Mouse (Mus musculus): Measurements from ENCODE around the gene Osbpl3.

The Osbpl3 gene

DNA sequence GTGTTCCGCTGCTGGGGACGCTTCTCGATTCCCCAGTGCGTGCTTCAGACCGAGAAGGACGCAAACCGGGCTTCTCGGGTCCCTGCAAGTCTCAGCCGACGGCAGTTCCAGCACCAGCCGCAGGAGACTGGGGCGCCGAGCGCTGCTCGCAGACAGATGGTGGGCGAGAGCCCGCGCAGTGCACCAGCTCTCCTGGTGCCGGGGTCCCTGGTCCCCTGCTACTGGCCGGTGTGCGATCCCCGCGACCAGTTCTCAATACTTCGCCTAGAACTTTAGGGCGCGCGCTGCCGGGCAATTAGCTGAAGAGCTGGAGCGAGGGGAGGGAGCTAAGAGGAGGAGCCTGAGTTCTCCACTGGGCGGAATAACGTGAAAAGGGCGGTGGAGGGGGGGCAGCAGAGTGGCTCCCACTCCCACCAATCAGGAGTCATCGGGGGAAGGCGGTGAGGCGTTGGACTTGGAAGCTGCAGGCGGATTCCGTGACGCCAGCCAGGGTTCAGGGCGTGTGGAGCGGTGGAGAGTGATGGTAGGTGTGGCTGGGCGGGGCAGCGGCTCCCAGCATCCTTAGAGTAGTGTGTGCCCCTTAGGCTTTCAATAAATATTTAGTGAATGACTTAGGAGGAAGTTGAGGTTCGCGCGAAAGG is at the start of gene Osbpl3:
Gene Osbpl3, minus strand, starts transcription at position 373 of the 641 bp plus-strand sequence.
- peak; percentile 85 to 86 for DNase-seq (ENCODE audit: low spot score in 2 of 2)

DNA sequence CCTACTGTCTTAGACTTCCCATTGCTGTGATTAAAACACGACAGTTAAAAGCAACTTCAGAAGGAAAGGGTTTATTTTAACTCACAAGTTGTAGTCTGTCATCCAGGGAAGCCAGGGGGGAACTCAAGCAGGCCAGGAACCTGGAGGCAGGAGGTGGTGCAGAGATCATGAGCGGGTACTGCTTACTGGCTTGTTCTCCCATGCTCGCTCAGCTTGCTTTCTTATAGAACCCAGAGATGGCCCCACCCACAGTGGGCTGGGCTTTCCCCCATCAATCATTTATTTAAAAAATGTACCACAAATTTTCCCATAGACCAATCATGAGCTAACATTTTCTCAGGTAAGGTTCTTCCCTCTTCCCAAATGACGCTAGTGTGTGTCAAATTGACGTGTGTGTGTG is 49.5 kb upstream of the Osbpl3 start:
- no peak for DNase-seq (ENCODE audit: low spot score in 2 of 2)

DNA sequence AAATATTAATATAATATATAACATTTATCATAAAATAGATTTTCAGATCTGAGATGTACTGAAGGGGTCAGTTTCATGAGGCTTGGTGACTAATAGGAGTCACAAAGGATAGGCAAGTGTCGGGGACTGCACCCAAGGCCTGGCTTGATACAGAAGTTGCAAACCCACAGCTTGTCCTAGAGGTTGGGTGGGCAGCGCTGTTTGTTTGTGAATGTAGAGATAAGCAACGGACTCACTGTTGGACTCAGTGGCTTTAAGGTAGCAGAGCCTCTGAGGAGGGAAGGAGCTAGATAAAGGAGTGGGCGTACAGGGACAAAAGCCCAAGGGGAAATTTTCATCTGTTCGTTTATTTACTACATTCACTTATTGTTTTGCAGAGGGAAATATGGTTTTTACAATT is 48.7 kb upstream of the Osbpl3 start:
- DNase-seq (ENCODE audit: low spot score in 2 of 2): no peak

DNA sequence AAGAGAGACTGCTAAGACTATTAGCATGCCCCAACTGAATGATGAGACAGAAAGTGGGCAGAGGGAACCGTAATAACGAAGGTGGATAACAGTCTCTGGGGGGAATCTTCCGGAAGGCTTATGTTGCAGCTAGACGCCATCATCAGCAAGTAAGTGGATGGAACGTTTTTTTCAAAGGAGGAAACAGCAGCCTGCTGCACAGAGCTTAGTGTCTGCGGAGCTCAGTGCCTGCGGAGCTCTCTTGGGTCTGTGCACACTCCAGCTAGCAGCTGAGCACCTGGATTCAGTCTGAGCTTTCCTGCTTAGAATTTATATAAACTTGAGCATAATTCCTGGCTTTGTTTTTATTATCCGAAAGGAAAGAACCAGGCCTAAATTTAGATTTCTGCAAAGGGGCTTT is 47.8 kb upstream of the Osbpl3 start:
- no peak for DNase-seq (ENCODE audit: low spot score in 2 of 2)

DNA sequence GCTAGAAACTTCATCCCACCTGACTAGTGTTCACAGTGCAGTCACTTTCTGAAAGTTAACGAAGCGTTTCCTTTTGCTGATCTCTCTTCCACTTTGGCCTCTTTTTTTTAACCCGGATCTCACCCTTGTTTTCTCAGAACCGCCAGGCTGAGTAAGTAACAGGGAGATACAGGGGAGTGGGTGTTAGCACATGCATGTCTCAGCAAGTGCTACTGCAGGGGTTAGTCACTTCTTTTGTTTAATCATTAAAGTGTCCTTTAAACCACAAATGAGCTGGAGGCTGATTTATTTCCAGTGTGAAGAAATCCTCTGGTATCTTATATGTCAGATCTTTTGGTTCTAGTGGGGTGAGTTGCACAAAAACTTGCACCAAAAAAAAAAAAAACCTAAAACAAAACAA is 47.0 kb upstream of the Osbpl3 start:
- no peak for DNase-seq (ENCODE audit: low spot score in 2 of 2)

DNA sequence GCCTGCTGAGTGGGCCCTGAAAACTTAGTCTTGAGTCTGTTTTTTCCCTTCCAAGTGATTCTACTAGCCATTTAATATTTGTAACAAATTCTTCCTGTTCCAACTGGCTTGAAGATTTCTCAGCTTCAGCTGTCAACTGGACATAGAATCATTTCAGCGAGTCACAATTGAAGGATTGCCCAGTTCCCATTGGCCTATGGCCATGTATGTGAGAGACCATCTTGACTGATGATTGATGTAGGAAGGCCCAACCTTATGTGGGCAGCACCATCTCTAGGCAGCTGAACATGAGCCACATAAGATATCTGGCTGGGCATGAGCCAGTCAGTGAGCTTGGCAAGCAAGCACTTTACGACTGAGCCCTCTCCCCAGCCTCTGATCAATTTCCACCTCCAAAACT is 42.3 kb upstream of the Osbpl3 start:
- no peak for DNase-seq (ENCODE audit: low spot score in 2 of 2)

DNA sequence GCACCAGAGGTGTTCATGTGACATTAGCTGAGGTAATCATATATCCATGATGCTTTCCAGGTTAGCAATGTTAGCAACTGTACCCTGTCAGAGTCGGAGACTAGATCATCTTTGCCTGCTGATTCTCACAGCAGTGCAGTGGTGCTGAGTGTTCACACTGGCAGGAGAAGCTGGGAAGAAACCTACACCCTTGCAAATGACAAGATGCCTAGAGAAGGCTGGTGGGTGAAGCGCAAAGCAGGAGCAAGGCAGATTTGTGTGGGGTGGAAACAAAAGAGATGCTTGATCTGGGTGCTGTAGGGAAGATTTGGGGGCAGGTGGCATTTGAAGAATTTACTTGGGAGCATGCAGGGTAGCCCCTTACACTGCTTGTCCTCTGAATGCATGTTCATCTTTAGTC is 34.5 kb upstream of the Osbpl3 start:
- DNase-seq (ENCODE audit: low spot score in 2 of 2): no peak

DNA sequence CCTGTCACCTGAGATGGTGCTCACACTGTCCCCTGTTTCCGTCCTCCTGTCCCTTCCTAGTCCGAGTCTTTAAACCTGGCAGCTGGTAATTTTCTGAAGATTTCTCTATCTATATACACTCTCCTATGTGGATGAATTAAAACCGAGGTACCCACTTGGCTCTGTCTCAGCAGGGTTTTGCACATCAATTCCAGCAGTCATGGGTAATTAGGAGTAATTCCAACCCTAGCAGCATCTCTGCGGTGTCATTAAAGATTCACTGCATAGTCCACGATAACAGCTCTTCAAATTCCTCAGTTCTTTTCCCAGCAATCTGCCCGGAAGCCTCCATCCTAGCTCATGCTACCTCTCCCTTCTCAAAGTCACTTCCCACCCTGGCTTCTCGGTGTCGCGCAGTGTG is 33.4 kb upstream of the Osbpl3 start:
- no peak for DNase-seq (ENCODE audit: low spot score in 2 of 2)

DNA sequence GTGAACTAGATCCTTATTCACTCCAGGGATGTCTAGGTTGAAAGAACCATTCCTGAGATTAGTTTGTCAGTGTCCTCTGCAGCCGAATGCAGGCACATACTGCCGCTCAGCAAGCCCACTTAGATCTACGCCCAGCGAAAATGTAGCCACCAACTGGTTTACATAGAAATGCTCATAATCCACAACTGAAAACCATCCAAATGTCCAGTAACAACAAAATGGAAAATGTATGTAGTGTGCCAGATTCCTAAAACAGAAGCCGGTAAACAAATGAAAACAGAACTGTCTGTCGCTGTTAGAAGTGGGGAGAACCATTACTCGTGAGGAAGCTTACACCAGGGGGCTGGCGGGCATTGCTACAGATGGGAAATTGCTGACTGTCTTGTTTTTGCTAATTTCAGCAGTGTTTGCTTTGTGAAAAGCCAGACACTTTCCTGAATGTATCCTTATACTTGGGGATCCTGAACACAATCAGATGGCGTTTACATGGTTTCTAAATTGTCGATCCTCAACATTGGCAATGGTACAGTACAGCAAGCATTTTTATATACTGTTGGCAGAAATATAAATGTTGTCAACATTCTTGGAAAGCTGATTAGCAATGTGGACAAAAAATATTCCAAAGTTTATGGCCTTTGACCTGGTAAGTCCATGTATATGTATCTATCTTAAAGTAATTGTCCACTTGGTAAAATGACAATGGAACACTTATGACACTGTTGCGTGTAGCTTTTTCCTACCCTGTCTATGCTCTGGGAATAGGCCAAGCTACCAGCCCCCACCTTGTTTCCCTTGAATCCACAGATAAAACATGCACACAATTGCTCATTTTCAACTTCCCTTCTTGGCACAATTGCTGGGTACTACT is 30.3 kb upstream of the Osbpl3 start:
- DNase-seq (ENCODE audit: low spot score in 2 of 2): no peak

DNA sequence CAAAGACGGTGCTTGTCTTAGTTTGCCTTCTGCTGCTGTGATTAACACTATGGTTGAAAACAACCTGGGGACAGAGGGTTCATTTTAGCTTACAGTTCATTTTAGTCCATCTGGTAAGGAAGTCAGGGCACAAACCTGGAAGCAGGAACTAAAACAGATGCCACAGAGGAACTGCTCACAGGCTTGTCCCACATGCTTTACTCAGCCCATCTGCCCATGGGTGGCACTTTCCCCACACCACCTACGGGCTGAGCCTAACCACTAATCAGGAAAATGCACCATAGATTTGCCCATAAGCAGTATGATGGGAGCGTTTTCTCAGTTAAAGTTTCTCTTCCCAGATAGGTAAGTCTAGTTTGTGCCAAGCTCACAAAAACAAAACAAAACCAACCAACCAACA is 27.4 kb upstream of the Osbpl3 start:
- no peak for DNase-seq (ENCODE audit: low spot score in 2 of 2)

DNA sequence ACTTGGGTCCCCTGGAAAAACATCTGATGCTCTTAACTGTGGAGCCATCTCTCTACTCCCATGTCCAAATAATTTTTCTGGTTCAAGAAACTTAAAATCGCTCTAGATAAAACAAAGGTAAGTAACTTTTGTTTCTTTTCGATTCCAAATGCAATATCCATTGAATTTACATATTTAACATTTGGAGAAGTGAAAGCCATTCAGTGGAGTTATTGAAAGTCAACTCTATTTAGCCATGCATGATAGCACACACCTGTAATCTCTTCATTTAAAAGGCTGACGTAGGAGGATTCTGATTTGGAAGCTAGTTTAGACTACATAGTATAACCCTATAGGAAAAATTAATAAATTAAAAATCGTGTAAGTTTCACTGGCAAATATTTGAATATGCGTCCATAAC is 25.5 kb upstream of the Osbpl3 start:
- DNase-seq (ENCODE audit: low spot score in 2 of 2): no peak

DNA sequence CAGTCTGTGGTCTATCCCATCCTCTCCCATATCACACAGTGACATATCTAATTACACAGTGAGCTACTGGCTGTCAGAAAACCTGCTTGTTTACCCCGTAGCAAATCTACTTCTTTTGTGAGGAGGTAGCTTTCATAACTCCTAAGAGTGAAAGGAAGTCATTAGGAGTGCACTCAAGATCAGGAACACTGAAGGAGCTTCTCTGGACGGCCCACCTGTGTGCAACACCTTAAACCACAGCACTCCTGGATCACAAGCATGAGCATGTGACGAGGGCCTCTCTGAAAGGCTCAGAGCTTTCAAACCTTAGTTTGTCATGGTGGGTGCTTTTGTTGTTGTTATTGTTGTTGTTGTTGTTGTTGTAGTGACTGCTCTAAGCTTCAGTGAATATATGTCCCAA is 10.4 kb upstream of the Osbpl3 start:
- DNase-seq (ENCODE audit: low spot score in 2 of 2): no peak

DNA sequence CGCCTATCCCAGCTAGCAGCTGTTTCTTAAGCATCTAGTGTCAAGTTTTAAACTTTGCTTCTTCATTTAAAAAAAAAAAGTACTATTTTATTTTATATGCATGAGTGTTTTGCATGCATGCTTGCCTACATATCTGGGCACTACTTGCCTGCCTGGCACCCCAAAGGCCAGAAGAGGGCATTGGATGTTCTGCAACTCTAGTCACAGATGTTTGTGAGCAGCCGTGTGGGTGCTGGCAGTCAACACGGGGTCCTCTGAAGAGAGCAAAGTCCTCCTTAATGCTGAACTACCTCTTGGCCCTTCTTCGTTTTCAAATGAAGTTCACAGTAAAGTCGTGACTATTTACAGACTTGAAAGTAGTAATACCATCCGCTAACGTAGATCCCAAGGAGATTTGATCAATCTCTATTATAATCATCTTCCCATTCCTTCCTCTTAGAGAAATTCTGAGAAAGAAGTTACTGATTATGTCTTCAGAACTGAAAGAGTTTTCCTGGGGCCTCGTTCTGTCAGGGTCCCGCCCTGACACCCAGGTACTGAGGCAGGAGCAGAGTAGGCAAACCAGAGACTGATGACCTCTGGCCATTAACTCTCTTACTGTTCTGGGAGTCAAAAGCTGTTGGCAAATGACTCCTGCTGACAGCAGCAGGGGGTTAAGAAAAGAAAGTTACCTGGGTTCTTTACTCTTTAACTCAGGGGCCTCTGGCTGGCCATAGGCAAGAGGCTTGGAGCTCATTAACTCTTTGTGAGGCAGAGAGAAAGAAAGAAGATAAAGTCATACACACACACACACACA is 8.9 kb upstream of the Osbpl3 start:
- DNase-seq (ENCODE audit: low spot score in 2 of 2): no peak

DNA sequence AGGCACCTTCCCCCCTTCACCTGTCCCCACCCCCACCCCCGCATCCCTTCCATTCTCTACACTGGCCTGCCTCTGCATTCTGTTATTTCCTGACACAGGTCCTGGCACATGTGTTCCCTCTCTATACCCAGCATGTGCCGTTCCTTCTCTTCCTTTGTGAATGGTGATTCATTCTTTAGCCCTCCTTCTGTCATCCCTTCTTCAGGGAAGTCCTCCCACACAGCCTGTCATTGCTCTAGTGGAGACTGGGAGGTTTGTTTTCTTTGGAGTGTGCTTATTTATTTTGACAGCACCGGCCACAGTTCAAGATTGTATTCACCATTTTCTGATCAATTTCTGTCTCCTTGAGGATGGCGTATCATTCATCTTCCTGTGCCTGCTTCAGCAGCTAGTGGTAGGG is 6.0 kb upstream of the Osbpl3 start:
- no peak for DNase-seq (ENCODE audit: low spot score in 2 of 2)

DNA sequence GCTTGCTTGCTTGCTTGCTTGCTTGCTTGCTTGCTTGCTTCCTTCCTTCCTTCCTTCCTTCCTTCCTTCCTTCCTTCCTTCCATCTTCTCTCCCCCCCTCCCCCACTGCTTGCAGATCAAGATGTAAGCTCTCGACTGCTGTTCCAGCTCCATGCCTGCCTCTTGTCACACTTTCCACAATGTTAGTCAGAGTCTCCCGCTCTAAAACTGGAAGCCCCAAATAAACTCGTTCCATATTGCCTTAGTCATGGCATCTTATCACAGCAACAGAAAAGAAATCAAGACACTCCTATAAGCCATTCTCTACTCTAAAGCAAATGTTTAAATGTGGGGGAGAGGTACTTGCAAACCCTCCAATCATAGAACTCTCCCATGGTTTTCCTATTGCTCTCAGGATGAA is 5.6 kb upstream of the Osbpl3 start:
- DNase-seq (ENCODE audit: low spot score in 2 of 2): no peak

DNA sequence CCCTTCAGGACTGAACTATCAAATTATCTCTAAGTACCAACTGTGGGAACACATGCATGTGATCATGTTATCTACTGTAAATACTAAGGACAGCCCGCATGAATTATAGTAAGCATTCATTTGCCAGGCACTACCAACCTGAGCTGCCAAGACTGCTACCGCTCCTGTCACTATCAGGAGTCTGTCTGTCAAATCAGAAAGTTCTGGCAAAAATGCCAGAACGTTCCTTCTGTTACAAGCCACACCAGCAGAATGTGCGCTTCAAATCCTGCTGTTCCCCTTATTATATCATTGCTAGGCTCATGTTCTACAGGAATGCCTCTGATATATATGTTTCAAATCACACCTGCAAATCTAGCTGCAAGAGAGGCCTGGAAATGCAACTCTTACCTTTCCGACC is 4.6 kb upstream of the Osbpl3 start:
- no peak for DNase-seq (ENCODE audit: low spot score in 2 of 2)

DNA sequence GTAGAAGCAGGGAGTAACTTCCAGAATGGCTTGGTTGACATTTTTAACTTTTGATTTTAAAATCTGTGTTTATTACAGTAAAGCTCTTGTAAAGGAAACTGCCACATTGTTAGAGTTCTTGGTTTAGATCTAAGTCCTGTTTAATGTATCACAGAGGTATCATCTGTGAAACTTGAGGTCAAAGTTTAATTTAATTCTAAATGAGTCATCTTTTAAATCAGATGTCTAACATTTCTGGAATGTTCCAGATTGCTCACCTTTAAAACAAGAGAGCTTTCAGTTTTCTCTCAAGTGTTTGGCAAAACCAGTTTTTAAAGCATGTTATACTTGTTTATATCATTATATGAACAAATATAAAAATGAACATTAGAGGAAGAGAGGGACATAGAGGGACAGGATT is 4.2 kb upstream of the Osbpl3 start:
- DNase-seq (ENCODE audit: low spot score in 2 of 2): no peak

DNA sequence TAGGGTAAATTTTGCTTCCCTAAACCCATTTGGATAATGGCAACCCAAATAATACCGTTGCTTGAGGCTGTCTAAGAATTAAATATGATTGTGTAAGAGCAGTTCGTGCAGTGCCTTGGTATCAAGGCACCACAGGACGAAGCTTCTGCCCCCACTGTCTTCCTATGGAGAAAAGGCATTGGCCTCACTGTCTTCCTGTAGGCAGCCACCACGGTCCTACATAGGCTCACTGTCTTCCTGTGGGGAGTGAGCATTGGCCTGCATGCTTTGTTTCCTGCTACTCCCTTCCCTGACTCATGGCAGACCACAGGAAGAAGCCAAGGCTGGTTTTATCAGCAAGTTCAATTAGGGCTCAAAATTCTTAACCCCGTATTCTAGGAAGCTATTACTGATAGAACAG is 3.3 kb upstream of the Osbpl3 start:
- DNase-seq (ENCODE audit: low spot score in 2 of 2): no peak

DNA sequence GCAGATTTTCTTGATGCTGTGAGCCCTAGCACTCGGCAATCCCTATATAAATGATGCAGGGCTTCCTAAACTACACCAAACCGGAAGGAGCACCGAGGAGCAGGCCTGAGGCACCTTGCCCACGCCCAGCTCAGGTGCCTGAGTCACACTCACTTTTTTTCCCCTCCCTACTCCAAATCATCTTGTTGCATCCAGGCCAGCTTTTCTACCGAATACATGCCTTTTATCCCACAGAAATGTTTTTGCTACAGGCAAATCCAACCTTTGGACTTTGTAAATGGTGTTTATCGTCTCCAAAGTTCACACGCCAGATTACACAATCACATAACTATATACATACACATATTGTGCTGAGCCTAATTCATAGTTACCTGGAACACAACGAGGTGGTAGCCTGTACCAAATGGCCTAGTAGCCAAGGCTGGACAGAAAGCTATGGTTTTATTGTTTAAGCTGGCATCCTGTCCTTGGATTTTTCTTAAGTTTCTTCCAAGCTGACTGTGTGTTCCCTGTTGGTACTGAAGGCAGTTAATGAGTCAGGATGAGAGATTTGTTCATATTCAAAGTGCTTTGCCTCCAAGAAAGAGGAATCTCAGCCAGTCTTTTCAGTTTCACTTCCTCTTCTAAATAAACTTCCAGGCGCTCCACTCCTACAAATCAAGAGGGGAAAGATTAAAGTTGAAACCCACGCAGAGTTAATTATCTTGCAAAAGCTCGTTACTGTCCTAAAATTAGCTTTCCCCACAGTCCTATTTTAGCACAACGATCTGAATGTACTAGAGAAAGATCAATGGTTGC is 1.7 kb upstream of the Osbpl3 start:
- DNase-seq (ENCODE audit: low spot score in 2 of 2): no peak

DNA sequence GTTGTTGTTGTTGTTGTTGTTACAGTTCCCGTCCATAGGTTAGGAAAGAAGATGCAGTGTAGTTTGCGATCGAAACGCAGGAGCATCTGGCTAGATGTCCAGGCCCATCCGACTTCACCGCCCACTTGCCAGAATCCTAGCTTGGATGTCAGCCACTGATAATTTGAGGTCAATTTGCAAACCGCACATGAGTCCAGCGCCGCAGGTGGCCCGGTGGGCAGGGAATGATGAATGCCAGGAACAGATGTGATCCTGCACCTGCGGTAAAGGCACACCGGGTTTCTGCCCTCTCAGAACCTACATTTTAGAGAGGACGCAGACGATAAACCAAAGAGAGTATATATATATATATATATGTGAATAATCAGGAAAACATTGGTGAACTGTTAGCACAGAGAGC is 705 bp upstream of the Osbpl3 start:
- no peak for DNase-seq (ENCODE audit: low spot score in 2 of 2)

DNA sequence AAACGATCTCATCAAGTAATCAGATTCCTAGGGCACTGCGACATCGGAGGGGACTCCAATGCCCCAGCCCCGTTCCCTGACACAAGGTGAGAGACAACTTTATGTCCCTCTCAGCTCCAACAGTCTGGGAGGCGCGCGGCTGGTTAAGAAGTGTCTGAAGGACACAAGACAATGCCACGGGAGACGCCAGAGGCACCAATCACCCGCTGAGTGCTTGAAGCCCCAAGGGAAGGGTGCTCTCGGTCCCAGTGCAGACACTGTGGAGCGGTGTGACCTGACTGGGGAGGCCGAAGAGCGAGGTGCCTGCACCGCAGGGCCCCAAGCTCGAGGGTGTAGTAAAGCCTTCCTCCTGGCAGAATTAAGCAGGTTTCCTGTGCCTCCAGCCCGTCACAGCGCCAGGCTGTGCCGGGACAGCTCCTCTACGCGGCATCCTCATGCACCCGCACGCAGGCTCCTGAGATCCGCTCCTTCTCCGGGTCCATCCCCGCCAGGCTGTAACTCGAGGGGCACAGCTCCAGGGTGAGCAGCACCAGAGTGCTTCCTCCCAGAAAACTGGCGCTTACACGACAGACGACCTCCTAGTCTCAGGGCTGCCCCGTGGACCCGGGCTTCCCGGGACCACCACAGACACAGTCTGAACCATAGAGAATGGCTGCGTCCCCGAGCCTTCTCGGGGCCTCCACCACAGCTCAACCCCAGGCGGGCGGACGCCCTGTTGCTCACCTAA is 736 bp downstream of the Osbpl3 start:
- DNase-seq (ENCODE audit: low spot score in 2 of 2): peak in 1 of 2 experiments; percentile 28

Measured in urinary bladder, postnatal 4 days (tissue).